25 mouse cellular contexts compared by ENCODE assay signal in genomic region chr16:14410611-14411010, GRCm38 (mm10).
"Had no signal": no experiment of that assay in that cellular context is flagged by ENCODE, and none has a peak within 500 bp of the region (broad histone marks: within the 10 kb centered on the region; RNA-seq: fewer than 3 reads in every experiment).

No protein-coding gene starts in this region.

- H3K4me1 ChIP-seq: embryonic facial prominence, embryonic 10.5 days; embryonic facial prominence, embryonic 12.5 days; embryonic facial prominence, embryonic 13.5 days; embryonic facial prominence, embryonic 15.5 days; forebrain, embryonic 10.5 days; forebrain, embryonic 12.5 days; forebrain, embryonic 13.5 days; forebrain, embryonic 15.5 days had no signal

- H3K4me3 ChIP-seq: embryonic facial prominence, embryonic 10.5 days; embryonic facial prominence, embryonic 12.5 days; embryonic facial prominence, embryonic 13.5 days; embryonic facial prominence, embryonic 15.5 days; erythroblast, embryonic 14.5 days; forebrain, embryonic 10.5 days; forebrain, embryonic 12.5 days; forebrain, embryonic 13.5 days; forebrain, embryonic 15.5 days; gastrocnemius, adult 2 months; heart, adult 2 months had no signal

- H3K9me3 ChIP-seq: embryonic facial prominence, embryonic 10.5 days; embryonic facial prominence, embryonic 12.5 days; embryonic facial prominence, embryonic 13.5 days; embryonic facial prominence, embryonic 15.5 days; forebrain, embryonic 10.5 days; forebrain, embryonic 12.5 days; forebrain, embryonic 13.5 days; forebrain, embryonic 15.5 days had no signal

- H3K27ac ChIP-seq: embryonic facial prominence, embryonic 10.5 days; embryonic facial prominence, embryonic 12.5 days; embryonic facial prominence, embryonic 13.5 days; embryonic facial prominence, embryonic 15.5 days; forebrain, embryonic 10.5 days; forebrain, embryonic 12.5 days; forebrain, embryonic 13.5 days; forebrain, embryonic 15.5 days; gastrocnemius, adult 2 months; heart, adult 2 months had no signal

- DNase-seq: cerebellum, adult 8-10 months; cerebellum, adult 9-10 months; cerebellum, adult 9-11 months; cerebellum, postnatal 10 days; cerebellum, postnatal 14 days; cerebellum, postnatal 25 days; cerebellum, postnatal 36 days; embryo, embryonic 11 days; forebrain, postnatal 0 days; gastrocnemius, adult 2 months; gastrocnemius, postnatal 10 days; gastrocnemius, postnatal 14 days; gastrocnemius, postnatal 25 days; gastrocnemius, postnatal 36 days; heart, adult 18-20 months had no signal

- H3K27me3 ChIP-seq: embryonic facial prominence, embryonic 12.5 days; embryonic facial prominence, embryonic 13.5 days; embryonic facial prominence, embryonic 15.5 days; forebrain, embryonic 12.5 days; forebrain, embryonic 13.5 days; forebrain, embryonic 15.5 days had no signal
